Mouse (Mus musculus) layer of hippocampus, adult 9-10 months (tissue): Measurements from ENCODE around the gene Ccdc151.
A peak's percentile ranks its signal among the peaks of the same experiment; 100 is the strongest.

Experiments
- DNase-seq: peaks from one replicate; pipeline ENCODE4 v3.0.0; 2022; ENCODE audit warnings: low spot score

Gene Ccdc151

GRCm38 (mm10) chr9:22002194-22003162 is at the start of gene Ccdc151, which contains the start of gene Prkcsh:
Gene Ccdc151 (minus strand): TSS chr9:22002634.
Gene Prkcsh (plus strand): TSS chr9:22002806.
- peak; percentile 98 for DNase-seq

- DNase-seq: no peak
Observed at GRCm38 (mm10) chr9:22051958-22052254, 49.5 kb upstream of the Ccdc151 start, which contains the start of gene Elavl3. Gene Elavl3 (minus strand): TSS chr9:22052023.

GRCm38 (mm10) chr9:22051161-22051957 is 48.9 kb upstream of the Ccdc151 start:
- no peak for DNase-seq

GRCm38 (mm10) chr9:22050351-22050889 is 48.0 kb upstream of the Ccdc151 start:
- DNase-seq: no peak

GRCm38 (mm10) chr9:22049721-22050270 is 47.4 kb upstream of the Ccdc151 start:
- no peak for DNase-seq

GRCm38 (mm10) chr9:22049315-22049714 is 46.9 kb upstream of the Ccdc151 start:
- no peak for DNase-seq

- no peak for DNase-seq
Observed at GRCm38 (mm10) chr9:22047329-22047728, 44.9 kb upstream of the Ccdc151 start.

- DNase-seq: no peak
Observed at GRCm38 (mm10) chr9:22041832-22042231, 39.4 kb upstream of the Ccdc151 start.

GRCm38 (mm10) chr9:22037826-22038225 is 35.4 kb upstream of the Ccdc151 start:
- DNase-seq: no peak

- DNase-seq: no peak
Observed at GRCm38 (mm10) chr9:22035300-22036044, 33.0 kb upstream of the Ccdc151 start.

- no peak for DNase-seq
Observed at GRCm38 (mm10) chr9:22030386-22030785, 28.0 kb upstream of the Ccdc151 start.

- no peak for DNase-seq
Observed at GRCm38 (mm10) chr9:22028467-22028866, 26.0 kb upstream of the Ccdc151 start.

- no peak for DNase-seq
Observed at GRCm38 (mm10) chr9:22024592-22024991, 22.2 kb upstream of the Ccdc151 start.

GRCm38 (mm10) chr9:22017208-22017825 is 14.9 kb upstream of the Ccdc151 start:
- no peak for DNase-seq

- DNase-seq: no peak
Observed at GRCm38 (mm10) chr9:22016245-22016644, 13.8 kb upstream of the Ccdc151 start.

GRCm38 (mm10) chr9:22012731-22013130 is 10.3 kb upstream of the Ccdc151 start:
- DNase-seq: no peak

- no peak for DNase-seq
Observed at GRCm38 (mm10) chr9:22011055-22011454, 8.6 kb upstream of the Ccdc151 start.

- DNase-seq: no peak
Observed at GRCm38 (mm10) chr9:22004546-22004945, 2.1 kb upstream of the Ccdc151 start.

GRCm38 (mm10) chr9:22003163-22003554 is 725 bp upstream of the Ccdc151 start:
- DNase-seq: peak; percentile 26

- no peak for DNase-seq
Observed at GRCm38 (mm10) chr9:22001633-22002032, 801 bp downstream of the Ccdc151 start.

GRCm38 (mm10) chr9:22000296-22000695 is 2.1 kb downstream of the Ccdc151 start:
- DNase-seq: no peak
